Mouse (Mus musculus): ENCODE data around the gene Tmem131l.
"Not testable (repeated sequence)": the region's sequence is repeated elsewhere in the genome, so short reads cannot be mapped to it uniquely, and the experiment has no call there.

DNA sequence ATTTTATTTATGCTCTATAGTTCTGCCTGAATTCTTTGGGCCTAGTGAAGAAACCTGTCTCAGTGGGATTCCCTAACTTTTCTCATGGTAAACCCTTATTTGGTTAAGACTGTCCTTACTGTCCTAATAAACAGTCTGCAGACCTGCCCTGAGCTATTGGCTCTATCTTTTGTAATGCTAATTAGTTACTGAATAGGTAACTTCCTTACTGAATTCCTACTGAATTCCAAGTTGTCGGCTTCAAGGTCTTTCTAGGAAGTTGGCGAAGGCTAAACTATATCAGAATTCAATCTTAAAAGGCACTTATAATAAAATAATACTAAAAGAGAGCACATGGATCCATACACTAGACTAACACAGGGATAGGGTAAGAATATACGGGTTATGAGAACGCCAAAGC lies 168.0 kb downstream of the Tmem131l start:
- not testable (repeated sequence) for TF ChIP-seq CTCF (conservative IDR thresholded peaks at IDR 0.05; ENCODE audit: insufficient read depth, insufficient read length, low read depth, low read length); POLR2A (IDR thresholded peaks at IDR 0.05; ENCODE audit: low read depth, low read length)
